Mouse (Mus musculus) heart, adult 2 months (tissue): ENCODE measurements around the gene Oard1. TPM values are rescaled to one million over a fixed set of nuclear protein-coding genes. Genes with fewer than 3 reads are reported as not detected.

Source experiments
- DNase-seq, 2 experiments: peaks; one replicate each; pipeline ENCODE4 v3.0.0; 2021
- H3K27ac ChIP-seq: fragments of 200-600 bp; 2 replicates; pipeline ENCODE4 v1.8.1; 2022
- H3K27me3 ChIP-seq: fragments of 200-500 bp; 2 replicates; pipeline ENCODE4 v1.6.1; 2012; ENCODE audit warnings: mild to moderate bottlenecking, low read length, inconsistent platforms, mixed read lengths; ENCODE audit not compliant: control insufficient read depth, insufficient read depth
- H3K36me3 ChIP-seq: fragments of 200-500 bp; 2 replicates; pipeline ENCODE4 v1.6.1; 2012; ENCODE audit warnings: low read length, inconsistent platforms; ENCODE audit not compliant: control insufficient read depth, insufficient read depth
- H3K4me1 ChIP-seq: fragments of 200-500 bp; 2 replicates; pipeline ENCODE4 v1.6.1; 2011; ENCODE audit warnings: low read length; ENCODE audit not compliant: control insufficient read depth, insufficient read depth
- H3K4me3 ChIP-seq: fragments of 200-600 bp; 2 replicates; pipeline ENCODE4 v1.8.1; 2022
- H3K79me2 ChIP-seq: fragments of 200-500 bp; replicated peaks from 2 replicates; pipeline ENCODE4 v1.6.1; 2012; ENCODE audit warnings: mild to moderate bottlenecking, inconsistent platforms, low read length, moderate library complexity, mixed read lengths; ENCODE audit not compliant: control insufficient read depth, insufficient read depth
- H3K9ac ChIP-seq: fragments of 200-500 bp; 2 replicates; pipeline ENCODE4 v1.6.1; 2012; ENCODE audit warnings: low read depth, mild to moderate bottlenecking, control low read depth, inconsistent platforms, low read length, mixed read lengths
- CTCF ChIP-seq: fragments of 200-600 bp; IDR thresholded peaks from 2 replicates; pipeline ENCODE4 v1.8.1; 2022; ENCODE audit warnings: antibody characterized with exemption, mild to moderate bottlenecking, moderate library complexity
- EP300 ChIP-seq: fragments of 200-500 bp; IDR thresholded peaks from 2 replicates; pipeline ENCODE4 v1.6.1; 2011; ENCODE audit warnings: low read depth, low read length, control low read depth; ENCODE audit not compliant: insufficient read depth
- POLR2A ChIP-seq: fragments of 200-500 bp; IDR thresholded peaks from 2 replicates; pipeline ENCODE4 v1.6.1; 2011; ENCODE audit warnings: mild to moderate bottlenecking, low read depth, low read length, control low read depth; ENCODE audit not compliant: insufficient read depth
- WGBS: fragments of 180-500 bp; shearing (Covaris S2); methylation state at CpG from one replicate; pipeline ENCODE4 v1.1.7; 2018; 5-methylcytosine and 5-hydroxymethylcytosine counted together
- intact Hi-C: fragments of 180-260 bp; cut with DNase I; formaldehyde crosslinking; loops from one replicate; pipeline ENCODE4 v1.15.1; 2025
- polyA plus RNA-seq: library from polyadenylated mRNA; depleted of rRNA; stranded (reverse); fragments of >200 nt; gene quantifications from 2 replicates; pipeline ENCODE4 v1.2.3, GENCODE M21; 2012
- total RNA-seq, 2 experiments: library from RNA; stranded (reverse); gene quantifications; 2 replicates each; pipeline ENCODE4 v1.2.3; 2021

Gene Oard1
- total and polyA plus RNA-seq, 3 experiments: 8.6 to 21.6 (median 15.5) TPM

DNA sequence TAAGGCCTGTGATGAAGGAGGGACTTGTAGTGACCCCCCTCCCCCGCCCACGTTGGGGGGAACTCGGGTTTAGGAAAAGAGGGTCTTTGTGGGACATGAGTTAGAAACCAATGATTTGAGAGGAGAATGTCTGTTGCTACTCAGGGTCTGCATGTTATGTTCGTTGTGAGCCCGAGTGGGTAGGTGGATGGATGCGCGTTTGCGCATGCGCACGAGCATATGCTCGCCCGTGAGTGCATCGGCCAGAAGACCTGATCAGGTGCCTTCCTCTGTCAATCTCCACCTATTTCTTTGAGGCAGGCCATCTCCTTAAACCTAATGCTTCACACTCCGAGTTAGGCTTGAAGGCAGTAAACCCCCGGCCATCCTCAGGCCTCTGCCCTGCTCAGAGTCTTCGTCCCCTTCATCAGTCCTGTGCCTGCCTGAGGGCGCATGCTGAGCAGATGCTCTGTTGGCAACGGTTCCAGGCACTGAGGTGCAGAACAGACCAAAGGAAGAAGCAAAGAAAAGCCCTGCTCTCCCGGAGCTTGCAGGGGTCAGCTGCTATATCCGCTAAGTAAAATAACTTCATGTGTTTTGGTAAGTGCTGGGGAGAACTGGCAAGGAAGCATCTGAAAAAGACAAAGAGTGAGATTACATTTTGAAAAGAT is 23.3 kb downstream of the Oard1 start:
- DNase-seq: no peak
- H3K79me2 ChIP-seq: no peaks in the 10 kb centered on the region
- intact Hi-C loops: no loop called here
- H3K36me3 ChIP-seq: peaks cover 4% of the 10 kb centered on the region
- H3K4me3 ChIP-seq: no peak overlapping the region
- peak overlapping the region; percentile 52 for H3K27ac ChIP-seq
- H3K9ac ChIP-seq: no peak overlapping the region
- TF ChIP-seq CTCF: no peak
- TF ChIP-seq EP300: no peak
- no peak for TF ChIP-seq POLR2A
- H3K4me1 ChIP-seq: peaks cover 13% of the 10 kb centered on the region
- WGBS: 73% methylated on average over 20 of the region's 20 CpGs
- H3K27me3 ChIP-seq: no peaks in the 10 kb centered on the region

DNA sequence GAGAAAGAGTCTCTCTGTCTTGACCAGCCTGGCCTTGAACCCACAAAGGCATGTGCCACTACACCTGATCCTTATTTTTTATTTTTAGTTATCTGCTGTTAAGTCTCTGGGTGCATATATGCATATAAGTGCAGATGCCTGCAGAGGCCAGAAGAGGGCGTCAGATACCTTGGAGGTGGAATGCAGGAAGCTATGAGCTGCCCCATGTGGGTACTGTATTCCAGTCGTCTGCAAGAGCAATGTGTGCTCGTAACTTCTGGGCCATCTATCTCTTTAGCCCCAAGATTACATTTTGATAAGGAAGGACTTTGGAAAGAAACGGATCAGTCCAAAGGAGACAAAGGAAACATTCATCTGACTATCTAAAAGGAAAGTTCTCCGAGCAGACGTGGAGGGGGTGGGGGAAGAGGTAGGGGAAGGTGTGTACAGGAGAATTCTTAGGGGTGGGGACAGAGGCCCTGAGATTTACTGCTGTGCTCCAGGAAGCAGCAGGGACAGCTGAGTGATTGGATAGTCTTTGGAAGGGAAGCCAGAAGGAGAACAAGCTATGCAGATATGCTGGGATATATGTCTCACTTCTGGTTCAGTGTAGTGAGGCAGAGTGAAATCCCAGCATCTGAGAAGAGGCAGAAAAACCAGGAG is 24.0 kb downstream of the Oard1 start:
- no peaks in the 10 kb centered on the region for H3K79me2 ChIP-seq
- intact Hi-C loops: no loop called here
- no peak for DNase-seq
- H3K9ac ChIP-seq: no peak overlapping the region
- no peak overlapping the region for H3K4me3 ChIP-seq
- WGBS: 50% methylated on average over 6 of the region's 6 CpGs
- no peaks in the 10 kb centered on the region for H3K27me3 ChIP-seq
- peaks cover 12% of the 10 kb centered on the region for H3K4me1 ChIP-seq
- H3K36me3 ChIP-seq: peaks cover 4% of the 10 kb centered on the region
- TF ChIP-seq CTCF (peak; percentile 46), EP300 (no peak)
- H3K27ac ChIP-seq: no peak overlapping the region

DNA sequence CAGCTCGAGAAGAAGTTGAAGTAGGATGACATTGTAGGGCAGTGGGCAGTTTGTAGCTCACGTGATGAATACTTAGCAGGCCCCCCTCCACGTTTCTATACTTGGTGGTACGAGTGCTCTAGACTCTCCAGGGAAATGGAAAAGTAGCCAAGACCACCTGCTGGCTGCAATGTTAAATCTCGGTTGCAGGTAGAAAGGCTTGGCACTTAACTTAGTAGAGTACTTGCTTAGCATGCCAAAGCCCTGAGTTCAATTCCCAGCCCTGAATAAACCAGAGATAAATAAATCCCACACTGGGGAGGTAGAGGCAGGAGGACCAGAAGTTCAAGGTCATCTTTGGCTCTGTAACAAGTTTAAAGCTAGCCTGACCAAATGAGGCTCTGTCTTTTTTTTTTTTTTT is 24.7 kb downstream of the Oard1 start:
- Histone ChIP-seq H3K27me3 (no peaks in the 10 kb centered on the region), H3K36me3 (peaks cover 4% of the 10 kb centered on the region), H3K9ac (no peak overlapping the region), H3K79me2 (no peaks in the 10 kb centered on the region), H3K27ac (no peak overlapping the region), H3K4me3 (no peak overlapping the region), H3K4me1 (peaks cover 12% of the 10 kb centered on the region)
- TF ChIP-seq EP300: no peak
- no peak for TF ChIP-seq CTCF
- no peak for TF ChIP-seq POLR2A
- no peak for DNase-seq
- 82% methylated on average over 5 of the region's 5 CpGs for WGBS
- intact Hi-C loops: no loop called here

DNA sequence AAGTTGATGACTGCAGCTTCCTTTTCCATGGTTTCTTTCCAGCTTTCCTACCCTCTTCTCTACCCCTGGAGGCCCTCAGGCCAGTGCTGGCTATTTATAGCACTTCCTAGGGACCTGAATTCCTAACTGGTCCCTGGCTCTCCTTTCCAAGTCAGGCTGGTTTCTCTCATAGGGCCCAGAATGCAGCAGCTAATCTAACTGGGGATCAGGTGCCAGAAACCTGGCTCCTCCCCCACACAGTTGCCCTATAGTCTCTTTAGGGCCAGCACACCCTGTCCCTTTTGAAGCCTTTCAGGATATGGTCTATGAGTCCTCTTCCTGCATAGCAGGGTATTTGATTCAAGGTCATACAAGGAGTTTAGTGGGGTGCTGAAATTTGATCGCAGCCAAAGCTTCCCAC is 26.7 kb downstream of the Oard1 start:
- intact Hi-C loops: no loop called here
- H3K4me1 ChIP-seq: peaks cover 3% of the 10 kb centered on the region
- H3K36me3 ChIP-seq: no peaks in the 10 kb centered on the region
- no peak overlapping the region for H3K4me3 ChIP-seq
- peak overlapping the region; percentile 66 for H3K27ac ChIP-seq
- TF ChIP-seq EP300: no peak
- TF ChIP-seq POLR2A: no peak
- no peak for TF ChIP-seq CTCF
- no peak overlapping the region for H3K9ac ChIP-seq
- peak in 1 of 2 experiments; percentile 63 for DNase-seq
- no peaks in the 10 kb centered on the region for H3K79me2 ChIP-seq
- no peaks in the 10 kb centered on the region for H3K27me3 ChIP-seq
- WGBS: 31% methylated on average over 1 of the region's 1 CpGs

DNA sequence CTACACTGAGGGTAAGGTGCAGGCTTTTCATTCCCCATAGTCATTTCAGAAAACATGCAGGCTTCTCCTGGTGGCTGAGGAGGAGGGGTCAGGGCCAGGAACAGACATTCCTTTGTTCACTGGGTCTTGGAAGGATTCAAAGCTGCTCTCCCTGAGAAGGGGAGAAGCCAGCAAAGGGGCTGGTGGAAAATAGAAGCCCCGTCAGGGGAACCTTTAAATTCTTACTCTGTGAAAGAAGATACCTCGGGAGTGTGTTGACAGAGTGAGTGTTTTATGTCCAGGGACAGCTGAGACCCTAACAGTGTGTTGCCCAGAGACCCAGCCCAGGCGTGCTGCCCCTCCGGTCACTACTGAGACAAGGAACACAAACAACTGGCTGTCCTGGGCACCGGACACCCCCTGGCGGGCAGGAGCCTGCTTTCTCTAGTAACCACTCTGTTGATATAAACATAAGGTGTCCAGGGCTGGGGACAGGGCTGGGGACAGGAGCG is 27.7 kb downstream of the Oard1 start:
- intact Hi-C loops: loop anchor here (1.0 kb wide), 1 partner anchor 21 kb away; no protein-coding TSS in a partner anchor
- Histone ChIP-seq H3K27me3 (no peaks in the 10 kb centered on the region), H3K79me2 (no peaks in the 10 kb centered on the region), H3K36me3 (no peaks in the 10 kb centered on the region), H3K9ac (no peak overlapping the region), H3K27ac (peak overlapping the region; percentile 66), H3K4me1 (peaks cover 3% of the 10 kb centered on the region), H3K4me3 (no peak overlapping the region)
- peak; percentile 63 for TF ChIP-seq CTCF
- TF ChIP-seq POLR2A: no peak
- TF ChIP-seq EP300: 0 out of 2 replicates have a peak, but pooled peaks have one; percentile 34
- peak; percentile 58 to 60 for DNase-seq
- 38% methylated on average over 7 of the region's 7 CpGs for WGBS

DNA sequence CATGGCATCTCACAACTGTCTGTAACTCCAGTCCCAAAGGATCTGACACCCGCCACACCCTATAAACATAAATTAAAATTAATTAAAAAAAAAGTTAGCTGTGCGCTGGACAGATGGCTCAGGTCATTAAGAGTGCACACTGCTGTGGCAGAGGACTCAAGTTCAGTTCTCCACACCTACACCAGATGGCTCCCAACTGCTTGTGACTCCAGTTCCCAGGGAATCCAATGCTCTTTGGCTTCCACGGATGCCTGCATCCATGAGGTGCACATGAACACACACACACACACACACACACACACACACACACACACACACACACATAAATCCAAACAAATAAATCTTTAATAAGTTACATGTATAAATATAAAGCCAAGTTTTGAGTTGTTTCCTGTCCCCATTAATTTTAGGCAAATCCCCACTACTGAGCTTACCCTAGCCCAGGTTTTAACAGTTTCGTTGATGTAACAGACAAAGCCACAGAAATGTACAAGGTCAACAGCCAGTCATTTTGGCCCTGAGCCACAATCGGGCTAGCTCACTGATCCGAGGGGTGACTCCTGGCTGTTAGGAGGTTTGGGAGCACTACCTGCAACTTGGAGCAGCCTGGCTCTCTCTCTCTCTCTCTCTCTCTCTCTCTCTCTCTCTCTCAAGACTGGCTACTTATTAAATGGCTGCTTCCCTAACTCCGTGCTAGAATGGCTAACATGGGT is 33.1 kb downstream of the Oard1 start:
- 77% methylated on average over 7 of the region's 7 CpGs for WGBS

More for the DNA sequence above, 33.1 kb downstream of the Oard1 start:
- Histone ChIP-seq H3K27ac (no peak overlapping the region), H3K4me1 (peaks cover 1% of the 10 kb centered on the region), H3K27me3 (no peaks in the 10 kb centered on the region), H3K4me3 (no peak overlapping the region), H3K36me3 (no peaks in the 10 kb centered on the region), H3K79me2 (no peaks in the 10 kb centered on the region), H3K9ac (no peak overlapping the region)
- no peak; the same call in 1 of the 2 replicates for TF ChIP-seq CTCF
- no peak for TF ChIP-seq POLR2A
- TF ChIP-seq EP300: no peak
- no peak for DNase-seq
- intact Hi-C loops: no loop called here
